Mouse (Mus musculus) MEL (cell line): ENCODE data around the gene Ap2m1. TPM values are rescaled to one million over a fixed set of nuclear protein-coding genes. Genes with fewer than 3 reads are reported as not detected.

Source experiments
- DNase-seq: peaks from one replicate; pipeline ENCODE4 v3.0.0; 2011; ENCODE audit warnings: low read depth, low spot score
- H3K27ac ChIP-seq: 2 replicates; pipeline ENCODE4 v1.5.1; 2012; ENCODE audit warnings: low read depth, mild to moderate bottlenecking, control low read depth, low read length, moderate library complexity; ENCODE audit not compliant: control insufficient read depth
- H3K27me3 ChIP-seq, 2 experiments: fragments of 150-350 bp in 1 of 2; sonication (generic) in 1 of 2; 2 replicates each; pipeline ENCODE4 v1.6.1; 2012; ENCODE audit warnings: low read length in 2 of 2, mild to moderate bottlenecking in 2 of 2, improper control_type of control experiment in 1 of 2, moderate library complexity in 1 of 2; ENCODE audit not compliant: insufficient read depth in 2 of 2, control insufficient read depth in 1 of 2
- H3K36me3 ChIP-seq, 2 experiments: 2 replicates each; pipeline ENCODE4 v1.6.1; 2012 to 2014; ENCODE audit warnings: low read length in 2 of 2, improper control_type of control experiment in 1 of 2, inconsistent platforms in 1 of 2, mild to moderate bottlenecking in 1 of 2; ENCODE audit not compliant: insufficient read depth in 2 of 2, control insufficient read depth in 1 of 2
- H3K4me1 ChIP-seq, 2 experiments: fragments of 150-350 bp in 1 of 2; sonication (generic) in 1 of 2; 2 replicates each; pipeline ENCODE4 v1.6.1; 2012; ENCODE audit warnings: low read length in 2 of 2, improper control_type of control experiment in 1 of 2, mild to moderate bottlenecking in 1 of 2; ENCODE audit not compliant: insufficient read depth in 2 of 2, control insufficient read depth in 1 of 2
- H3K4me3 ChIP-seq, 2 experiments: fragments of 150-350 bp in 1 of 2; sonication (generic) in 1 of 2; 2 replicates each; pipeline ENCODE4 v1.5.1; 2012; ENCODE audit warnings: low read depth in 2 of 2, low read length in 2 of 2, mild to moderate bottlenecking in 2 of 2, moderate library complexity in 2 of 2, control low read depth in 1 of 2, improper control_type of control experiment in 1 of 2; ENCODE audit not compliant: control insufficient read depth in 1 of 2, insufficient read depth in 1 of 2
- H3K79me2 ChIP-seq: 2 replicates; pipeline ENCODE4 v1.6.1; 2012; ENCODE audit warnings: mild to moderate bottlenecking, low read length, moderate library complexity; ENCODE audit not compliant: control insufficient read depth, poor library complexity, insufficient read depth
- H3K9ac ChIP-seq: 2 replicates; pipeline ENCODE4 v1.6.1; 2012; ENCODE audit warnings: low read depth, mild to moderate bottlenecking, control low read depth, low read length, moderate library complexity; ENCODE audit not compliant: control insufficient read depth, poor library complexity, severe bottlenecking
- H3K9me3 ChIP-seq: fragments of 150-350 bp; sonication (generic); replicated peaks from 2 replicates; pipeline ENCODE4 v1.6.1; 2012; ENCODE audit warnings: mild to moderate bottlenecking, low read length, improper control_type of control experiment, moderate library complexity; ENCODE audit not compliant: insufficient read depth
- BHLHE40 ChIP-seq: IDR thresholded peaks from 2 replicates; pipeline ENCODE4 v1.6.1; 2012; ENCODE audit warnings: low read depth, mild to moderate bottlenecking, inconsistent platforms, low read length, improper control_type of control experiment, borderline replicate concordance
- CHD2 ChIP-seq: IDR thresholded peaks from 2 replicates; pipeline ENCODE4 v1.6.1; 2011; ENCODE audit warnings: low read length, improper control_type of control experiment
- CTCF ChIP-seq, 3 experiments: IDR thresholded peaks in 2 of 3; conservative IDR thresholded peaks in 1 of 3; 2 replicates each; pipeline ENCODE4 v1.5.1; 2011 to 2012; ENCODE audit warnings: low read length in 3 of 3, low read depth in 2 of 3, mild to moderate bottlenecking in 2 of 3, improper control_type of control experiment in 1 of 3, inconsistent platforms in 1 of 3, mixed read lengths in 1 of 3, moderate library complexity in 1 of 3; ENCODE audit not compliant: control insufficient read depth in 1 of 3, insufficient read depth in 1 of 3, poor library complexity in 1 of 3, severe bottlenecking in 1 of 3
- GABPA ChIP-seq: IDR thresholded peaks from 2 replicates; pipeline ENCODE4 v1.6.1; 2012; ENCODE audit warnings: low read depth, mild to moderate bottlenecking, inconsistent platforms, low read length, improper control_type of control experiment, moderate library complexity
- GATA1 ChIP-seq: IDR thresholded peaks from 2 replicates; pipeline ENCODE4 v1.6.1; 2011; ENCODE audit warnings: low read depth, low read length, improper control_type of control experiment
- MAFK ChIP-seq: IDR thresholded peaks from 2 replicates; pipeline ENCODE4 v1.6.1; 2011; ENCODE audit warnings: low read depth, mild to moderate bottlenecking, low read length, improper control_type of control experiment, borderline replicate concordance
- MAX ChIP-seq: IDR thresholded peaks from 2 replicates; pipeline ENCODE4 v1.6.1; 2011; ENCODE audit warnings: low read length, improper control_type of control experiment
- MAZ ChIP-seq: IDR thresholded peaks from 2 replicates; pipeline ENCODE4 v1.6.1; 2012; ENCODE audit warnings: low read depth, mild to moderate bottlenecking, inconsistent platforms, low read length, improper control_type of control experiment
- MYC ChIP-seq: IDR thresholded peaks from 2 replicates; pipeline ENCODE4 v1.6.1; 2011; ENCODE audit warnings: low read depth, mild to moderate bottlenecking, low read length, improper control_type of control experiment, moderate library complexity
- NELFE ChIP-seq: IDR thresholded peaks from 2 replicates; pipeline ENCODE4 v1.6.1; 2011; ENCODE audit warnings: low read depth, low read length, improper control_type of control experiment
- NRF1 ChIP-seq: IDR thresholded peaks from 2 replicates; pipeline ENCODE4 v1.6.1; 2014; ENCODE audit warnings: low read depth, mild to moderate bottlenecking, inconsistent platforms, low read length, improper control_type of control experiment, moderate library complexity; ENCODE audit not compliant: poor library complexity, insufficient read depth, severe bottlenecking
- POLR2A ChIP-seq, 2 experiments: IDR thresholded peaks; 2 replicates each; pipeline ENCODE4 v1.6.1; 2011 to 2012; ENCODE audit warnings: low read length in 2 of 2, mild to moderate bottlenecking in 2 of 2, control low read depth in 1 of 2, improper control_type of control experiment in 1 of 2, low read depth in 1 of 2, moderate library complexity in 1 of 2; ENCODE audit not compliant: control insufficient read depth in 1 of 2, insufficient read depth in 1 of 2, poor library complexity in 1 of 2
- POLR2AphosphoS2 ChIP-seq: IDR thresholded peaks from 2 replicates; pipeline ENCODE4 v1.6.1; 2011; ENCODE audit warnings: low read length, improper control_type of control experiment
- POLR2AphosphoS5 ChIP-seq: IDR thresholded peaks from 2 replicates; pipeline ENCODE4 v1.6.1; 2012; ENCODE audit warnings: low read depth, borderline replicate concordance, mild to moderate bottlenecking, inconsistent platforms, low read length, moderate library complexity, mixed read lengths
- RAD21 ChIP-seq: IDR thresholded peaks from 2 replicates; pipeline ENCODE4 v1.6.1; 2011; ENCODE audit warnings: mild to moderate bottlenecking, low read depth, low read length, improper control_type of control experiment
- RCOR1 ChIP-seq: IDR thresholded peaks from 2 replicates; pipeline ENCODE4 v1.6.1; 2012; ENCODE audit warnings: low read depth, mild to moderate bottlenecking, inconsistent platforms, low read length, improper control_type of control experiment
- TAL1 ChIP-seq: IDR thresholded peaks from 2 replicates; pipeline ENCODE4 v1.6.1; 2012; ENCODE audit warnings: mild to moderate bottlenecking, inconsistent platforms, low read length, moderate library complexity, mixed read lengths
- UBTF ChIP-seq: IDR thresholded peaks from 2 replicates; pipeline ENCODE4 v1.6.1; 2012; ENCODE audit warnings: low read depth, mild to moderate bottlenecking, inconsistent platforms, low read length, improper control_type of control experiment, moderate library complexity, borderline replicate concordance; ENCODE audit not compliant: insufficient read depth
- USF1 ChIP-seq: IDR thresholded peaks from 2 replicates; pipeline ENCODE4 v1.6.1; 2014; ENCODE audit warnings: low read depth, mild to moderate bottlenecking, inconsistent platforms, low read length, improper control_type of control experiment, moderate library complexity
- USF2 ChIP-seq, 2 experiments: IDR thresholded peaks; 2 replicates each; pipeline ENCODE4 v1.6.1; 2011 to 2012; ENCODE audit warnings: improper control_type of control experiment in 2 of 2, low read length in 2 of 2, borderline replicate concordance in 1 of 2, inconsistent platforms in 1 of 2, low read depth in 1 of 2, mild to moderate bottlenecking in 1 of 2; ENCODE audit not compliant: insufficient read depth in 1 of 2
- ZC3H11A ChIP-seq: IDR thresholded peaks from 2 replicates; pipeline ENCODE4 v1.6.1; 2012; ENCODE audit warnings: low read depth, mild to moderate bottlenecking, inconsistent platforms, low read length, improper control_type of control experiment
- ZKSCAN1 ChIP-seq: IDR thresholded peaks from 2 replicates; pipeline ENCODE4 v1.6.1; 2012; ENCODE audit warnings: low read depth, mild to moderate bottlenecking, inconsistent platforms, low read length, improper control_type of control experiment, moderate library complexity
- ZMIZ1 ChIP-seq: IDR thresholded peaks from 2 replicates; pipeline ENCODE4 v1.6.1; 2012; ENCODE audit warnings: low read depth, mild to moderate bottlenecking, inconsistent platforms, low read length, improper control_type of control experiment, moderate library complexity
- ZNF384 ChIP-seq: IDR thresholded peaks from 2 replicates; pipeline ENCODE4 v1.6.1; 2012; ENCODE audit warnings: low read depth, mild to moderate bottlenecking, inconsistent platforms, low read length, improper control_type of control experiment
- polyA plus RNA-seq, 2 experiments: library from polyadenylated mRNA; stranded (reverse) in 1 of 2; unstranded in 1 of 2; fragments of >175 nt in 1 of 2; fragments of >200 nt in 1 of 2; gene quantifications; 2 replicates each; pipeline versions ENCODE4 v1.2.1 to v1.2.4; 2012; ENCODE audit warnings: low replicate concordance in 2 of 2, low read depth in 1 of 2; ENCODE audit not compliant: insufficient read length in 2 of 2, insufficient read depth in 1 of 2, missing spikeins in 1 of 2
- total RNA-seq: library from RNA; depleted of rRNA; stranded (reverse); fragments of 300-350 nt; gene quantifications from 2 replicates; pipeline ENCODE4 v1.2.3, GENCODE M21; 2012

Ap2m1 gene
- total and polyA plus RNA-seq, 3 experiments = 185 to 1,810 (median 312) TPM

DNA sequence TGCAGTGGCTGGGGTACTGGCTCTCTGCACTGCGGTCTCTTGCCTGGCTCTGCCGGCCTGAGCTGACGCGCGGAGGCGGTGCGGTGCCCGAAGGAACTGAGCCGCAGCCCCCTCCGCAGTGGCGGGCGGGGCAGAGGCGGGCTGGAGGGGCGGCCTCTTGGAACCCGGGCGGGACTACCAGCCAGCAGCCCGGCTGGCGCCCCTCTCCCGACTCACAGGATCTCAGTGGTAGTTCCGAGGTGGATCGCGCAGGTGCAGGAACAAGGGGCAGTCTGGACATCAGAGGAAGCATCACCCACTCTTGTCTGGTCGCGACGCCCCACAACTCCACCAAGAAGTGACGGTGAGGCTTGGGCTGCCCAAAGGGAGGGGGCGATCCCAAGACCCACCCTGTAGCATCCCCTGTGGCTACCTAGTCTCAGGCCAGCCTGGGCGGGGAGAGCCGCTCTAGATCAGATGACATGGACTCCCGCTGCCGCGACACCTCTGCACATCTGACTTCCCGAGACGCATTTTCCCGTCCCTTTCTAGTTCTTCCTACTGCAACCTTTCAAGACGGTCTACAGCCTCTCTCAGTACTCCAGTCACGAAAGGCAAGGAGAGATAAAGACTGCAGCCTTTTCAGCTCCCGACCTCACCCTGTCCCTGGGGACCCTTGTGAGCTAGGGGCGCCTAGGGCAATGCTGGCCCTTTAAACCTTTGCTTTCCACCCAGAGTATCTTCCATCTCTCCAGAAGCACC is 54.8 kb downstream of the Ap2m1 start:
- no peak for DNase-seq
- peaks cover 0 to 5% of the 10 kb centered on the region in 2 experiments; a peak in 2 of 4 replicates for H3K36me3 ChIP-seq
- H3K4me1 ChIP-seq = peaks cover 3 to 9% of the 10 kb centered on the region in 2 experiments; a peak in 3 of 4 replicates
- no peaks in the 10 kb centered on the region for H3K9me3 ChIP-seq
- H3K9ac ChIP-seq = no peak overlapping the region
- H3K27ac ChIP-seq = no peak overlapping the region
- no peaks in the 10 kb centered on the region for H3K79me2 ChIP-seq
- no peak overlapping the region for H3K4me3 ChIP-seq
- TF ChIP-seq POLR2AphosphoS5 (no peak), ZMIZ1 (no peak), MYC (no peak), ZKSCAN1 (no peak), RAD21 (no peak), NRF1 (no peak), NELFE (no peak), UBTF (no peak), USF2 (IDR thresholded peaks at IDR 0.05; ENCODE audit: borderline replicate concordance in 1 of 2, insufficient read depth in 1 of 2, low read depth in 1 of 2, low read length in 2 of 2) (no peak), CHD2 (no peak), POLR2A (IDR thresholded peaks at IDR 0.05; ENCODE audit: control insufficient read depth in 1 of 2, insufficient read depth in 1 of 2, low read depth in 1 of 2, low read length in 2 of 2, poor library complexity in 1 of 2) (no peak), POLR2AphosphoS2 (no peak), MAFK (no peak), BHLHE40 (no peak), USF1 (no peak), MAX (no peak)
- H3K27me3 ChIP-seq = peaks cover 0 to 4% of the 10 kb centered on the region in 2 experiments; a peak in 2 of 4 replicates

DNA sequence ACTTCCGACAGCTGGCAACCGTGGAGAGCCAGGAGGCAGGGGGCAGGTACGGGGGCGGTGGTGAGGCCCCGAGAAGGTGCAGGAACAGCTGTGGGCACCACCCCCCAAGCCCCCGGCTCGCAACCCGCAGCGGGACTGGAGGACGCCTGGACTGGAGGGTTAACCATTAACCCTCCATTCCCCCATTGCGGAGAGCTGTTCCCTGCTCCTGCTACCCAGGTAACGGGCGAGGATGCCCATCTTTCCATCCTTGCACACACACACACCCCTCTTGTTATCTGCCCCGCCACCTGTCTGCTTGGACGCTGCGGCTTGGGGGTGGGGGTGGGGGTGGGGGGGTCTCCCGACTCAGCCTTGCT is 55.4 kb downstream of the Ap2m1 start:
- H3K9me3 ChIP-seq = no peaks in the 10 kb centered on the region
- no peak overlapping the region for H3K4me3 ChIP-seq
- DNase-seq = no peak
- H3K79me2 ChIP-seq = no peaks in the 10 kb centered on the region
- H3K36me3 ChIP-seq = peaks cover 0 to 10% of the 10 kb centered on the region in 2 experiments; a peak in 2 of 4 replicates
- H3K4me1 ChIP-seq = peaks cover 6 to 15% of the 10 kb centered on the region in 2 experiments
- H3K27me3 ChIP-seq = peaks cover 0 to 4% of the 10 kb centered on the region in 2 experiments; a peak in 2 of 4 replicates
- H3K9ac ChIP-seq = no peak overlapping the region
- no peak for TF ChIP-seq NRF1
- no peak for TF ChIP-seq TAL1
- no peak for TF ChIP-seq ZC3H11A
- no peak for TF ChIP-seq RCOR1
- TF ChIP-seq MAZ = no peak
- TF ChIP-seq ZNF384 = no peak
- TF ChIP-seq CHD2 = no peak
- no peak for TF ChIP-seq GABPA
- TF ChIP-seq UBTF = no peak
- no peak for TF ChIP-seq CTCF (IDR thresholded peaks at IDR 0.05 in 2 of 3, conservative IDR thresholded peaks at IDR 0.05 in 1 of 3; ENCODE audit: control insufficient read depth in 1 of 3, insufficient read depth in 1 of 3, low read depth in 2 of 3, low read length in 3 of 3, poor library complexity in 1 of 3, severe bottlenecking in 1 of 3)
- TF ChIP-seq GATA1 = no peak
- no peak overlapping the region for H3K27ac ChIP-seq
